Mouse (Mus musculus): ENCODE results near the gene Acat1.

Gene Acat1

DNA sequence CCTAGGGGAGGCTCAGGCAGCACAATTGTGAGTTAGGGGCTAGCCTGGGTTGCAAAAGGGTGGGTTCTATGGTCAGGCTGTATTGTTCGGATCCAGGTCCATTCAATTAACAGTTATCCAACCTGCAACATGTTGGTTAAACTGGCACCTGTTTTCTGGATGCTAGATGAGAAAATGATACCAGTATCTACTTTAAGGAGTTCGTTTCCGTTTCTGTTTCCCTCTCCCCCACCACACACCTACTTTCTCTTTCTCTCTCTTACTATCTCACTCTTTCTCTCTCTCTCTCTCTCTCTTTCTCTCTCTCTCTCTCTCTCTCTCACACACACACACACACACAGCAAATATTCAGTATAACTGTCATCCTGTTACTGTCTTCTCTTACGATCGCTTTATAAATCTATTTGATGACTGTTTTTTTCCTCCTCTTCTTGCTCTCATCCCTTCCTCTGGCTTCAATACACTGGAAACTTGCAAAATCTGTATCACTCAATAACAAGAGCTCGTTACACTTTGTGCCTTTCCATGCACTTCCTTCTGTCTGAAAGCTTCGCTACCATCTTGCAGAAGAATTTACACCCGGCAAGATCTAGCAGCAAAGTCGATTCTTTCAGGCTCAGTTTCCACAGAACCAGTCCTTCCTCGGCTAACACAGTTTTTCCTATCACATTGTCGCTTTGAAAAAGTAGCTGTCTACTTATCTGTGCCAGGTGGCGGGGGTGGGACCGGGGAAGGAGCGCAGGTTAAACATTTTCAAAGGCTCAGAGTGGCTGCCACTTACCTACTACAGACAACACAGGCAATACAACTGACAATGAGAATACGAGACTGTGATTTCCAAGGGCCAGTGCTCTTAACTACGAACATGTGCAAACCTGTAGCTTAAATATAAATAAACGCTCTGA, 74.5 kb downstream of the Acat1 start:
- DNase-seq (ENCODE audit: low read depth, low spot score) = peak; percentile 12
